Mouse (Mus musculus) mature B cell (primary cell): ENCODE data around the gene Sema7a.

ENCODE experiments used
- in situ Hi-C: fragments of 300-500 bp; cut with MboI; formaldehyde crosslinking; loops from 2 replicates; pipeline ENCODE4 v1.14.3; 2019

Gene Sema7a

GRCm38 (mm10) chr9:58009588-58009987, 69.7 kb downstream of the Sema7a start:
- in situ Hi-C loops: no loop called here

GRCm38 (mm10) chr9:58011027-58011426, 71.1 kb downstream of the Sema7a start:
- in situ Hi-C loops: no loop called here

- in situ Hi-C loops: no loop called here
Observed at GRCm38 (mm10) chr9:58011552-58011951, 71.6 kb downstream of the Sema7a start.
